Mouse (Mus musculus): ENCODE data around the gene Dab1. TPM values are rescaled to one million over a fixed set of nuclear protein-coding genes. Genes with fewer than 3 reads are reported as not detected.

The Dab1 gene
- polyA plus RNA-seq, 2 experiments = 0.19 to 0.34 TPM

GRCm38 (mm10) chr4:104578370-104578769 lies 959.2 kb downstream of the Dab1 start:
- no peak for ATAC-seq (ENCODE audit: insufficient read depth)
- H3K4me3 ChIP-seq (ENCODE audit: insufficient read depth in 1 of 2, low read depth in 2 of 2, low read length in 2 of 2) = no peak overlapping the region
- WGBS (ENCODE audit: insufficient replicate concordance) = 48% methylated on average over 3 of the region's 3 CpGs
- DNase-seq (ENCODE audit: low read depth in 3 of 3, low spot score in 3 of 3) = no peak
- no peaks in the 10 kb centered on the region for H3K27me3 ChIP-seq (ENCODE audit: control insufficient read depth, insufficient read depth, low read length)
- H3K9me3 ChIP-seq (ENCODE audit: control insufficient read depth, low read length) = no peaks in the 10 kb centered on the region
- TF ChIP-seq CTCF (IDR thresholded peaks at IDR 0.05; ENCODE audit: low read depth) (no peak), EP300 (IDR thresholded peaks at IDR 0.05; ENCODE audit: low read depth) (no peak)
- no peaks in the 10 kb centered on the region for H3K36me3 ChIP-seq (replicated peaks; ENCODE audit: control insufficient read depth, insufficient read depth, low read depth)
- H3K27ac ChIP-seq = no peak overlapping the region
- no peaks in the 10 kb centered on the region for H3K4me1 ChIP-seq (replicated peaks; ENCODE audit: control insufficient read depth in 2 of 2, insufficient read depth in 2 of 2, low read length in 1 of 2)
- no peak overlapping the region for H3K4me2 ChIP-seq (ENCODE audit: low read depth)
- H3K9ac ChIP-seq (replicated peaks) = no peak overlapping the region

- DNase-seq (ENCODE audit: low read depth in 3 of 3, low spot score in 3 of 3) (no peak), ATAC-seq (ENCODE audit: insufficient read depth) (no peak)
- TF ChIP-seq CTCF (IDR thresholded peaks at IDR 0.05; ENCODE audit: low read depth) = no peak
- no peak for TF ChIP-seq EP300 (IDR thresholded peaks at IDR 0.05; ENCODE audit: low read depth)
- no peak overlapping the region for H3K4me3 ChIP-seq (ENCODE audit: insufficient read depth in 1 of 2, low read depth in 2 of 2, low read length in 2 of 2)
- no peak overlapping the region for H3K9ac ChIP-seq (replicated peaks)
- no peaks in the 10 kb centered on the region for H3K27me3 ChIP-seq (ENCODE audit: control insufficient read depth, insufficient read depth, low read length)
- no peak overlapping the region for H3K27ac ChIP-seq
- H3K36me3 ChIP-seq (replicated peaks; ENCODE audit: control insufficient read depth, insufficient read depth, low read depth) = no peaks in the 10 kb centered on the region
- H3K4me2 ChIP-seq (ENCODE audit: low read depth) = no peak overlapping the region
- WGBS (ENCODE audit: insufficient replicate concordance) = 59% methylated on average over 5 of the region's 5 CpGs
- no peaks in the 10 kb centered on the region for H3K9me3 ChIP-seq (ENCODE audit: control insufficient read depth, low read length)
- no peaks in the 10 kb centered on the region for H3K4me1 ChIP-seq (replicated peaks; ENCODE audit: control insufficient read depth in 2 of 2, insufficient read depth in 2 of 2, low read length in 1 of 2)
Observed at GRCm38 (mm10) chr4:104579946-104580544, 960.9 kb downstream of the Dab1 start.

GRCm38 (mm10) chr4:104582726-104583125 lies 963.6 kb downstream of the Dab1 start:
- TF ChIP-seq CTCF (IDR thresholded peaks at IDR 0.05; ENCODE audit: low read depth) (no peak), EP300 (IDR thresholded peaks at IDR 0.05; ENCODE audit: low read depth) (no peak)
- H3K27me3 ChIP-seq (ENCODE audit: control insufficient read depth, insufficient read depth, low read length) = no peaks in the 10 kb centered on the region
- WGBS (ENCODE audit: insufficient replicate concordance) = 47% methylated on average over 5 of the region's 5 CpGs
- no peak overlapping the region for H3K4me2 ChIP-seq (ENCODE audit: low read depth)
- no peaks in the 10 kb centered on the region for H3K9me3 ChIP-seq (ENCODE audit: control insufficient read depth, low read length)
- no peak overlapping the region for H3K27ac ChIP-seq
- ATAC-seq (ENCODE audit: insufficient read depth) (no peak), DNase-seq (ENCODE audit: low read depth in 3 of 3, low spot score in 3 of 3) (no peak)
- no peak overlapping the region for H3K9ac ChIP-seq (replicated peaks)
- H3K4me3 ChIP-seq (ENCODE audit: insufficient read depth in 1 of 2, low read depth in 2 of 2, low read length in 2 of 2) = no peak overlapping the region
- H3K4me1 ChIP-seq (replicated peaks; ENCODE audit: control insufficient read depth in 2 of 2, insufficient read depth in 2 of 2, low read length in 1 of 2) = no peaks in the 10 kb centered on the region
- no peaks in the 10 kb centered on the region for H3K36me3 ChIP-seq (replicated peaks; ENCODE audit: control insufficient read depth, insufficient read depth, low read depth)

- no peaks in the 10 kb centered on the region for H3K36me3 ChIP-seq (replicated peaks; ENCODE audit: control insufficient read depth, insufficient read depth, low read depth)
- H3K9me3 ChIP-seq (ENCODE audit: control insufficient read depth, low read length) = no peaks in the 10 kb centered on the region
- DNase-seq (ENCODE audit: low read depth in 3 of 3, low spot score in 3 of 3) (no peak), ATAC-seq (ENCODE audit: insufficient read depth) (no peak)
- no peaks in the 10 kb centered on the region for H3K27me3 ChIP-seq (ENCODE audit: control insufficient read depth, insufficient read depth, low read length)
- H3K4me1 ChIP-seq (replicated peaks; ENCODE audit: control insufficient read depth in 2 of 2, insufficient read depth in 2 of 2, low read length in 1 of 2) = no peaks in the 10 kb centered on the region
- no peak overlapping the region for H3K4me2 ChIP-seq (ENCODE audit: low read depth)
- no peak overlapping the region for H3K27ac ChIP-seq
- no peak overlapping the region for H3K9ac ChIP-seq (replicated peaks)
- 46% methylated on average over 2 of the region's 2 CpGs for WGBS (ENCODE audit: insufficient replicate concordance)
- TF ChIP-seq EP300 (IDR thresholded peaks at IDR 0.05; ENCODE audit: low read depth) (no peak), CTCF (IDR thresholded peaks at IDR 0.05; ENCODE audit: low read depth) (no peak)
- no peak overlapping the region for H3K4me3 ChIP-seq (ENCODE audit: insufficient read depth in 1 of 2, low read depth in 2 of 2, low read length in 2 of 2)
Observed at GRCm38 (mm10) chr4:104587826-104588225, 968.7 kb downstream of the Dab1 start.

GRCm38 (mm10) chr4:104596936-104597335 lies 977.8 kb downstream of the Dab1 start:
- DNase-seq (ENCODE audit: low read depth in 3 of 3, low spot score in 3 of 3) (no peak), ATAC-seq (ENCODE audit: insufficient read depth) (no peak)
- Histone ChIP-seq H3K4me3 (ENCODE audit: insufficient read depth in 1 of 2, low read depth in 2 of 2, low read length in 2 of 2) (no peak overlapping the region), H3K4me1 (replicated peaks; ENCODE audit: control insufficient read depth in 2 of 2, insufficient read depth in 2 of 2, low read length in 1 of 2) (no peaks in the 10 kb centered on the region), H3K9ac (replicated peaks) (no peak overlapping the region), H3K27ac (no peak overlapping the region), H3K9me3 (ENCODE audit: control insufficient read depth, low read length) (no peaks in the 10 kb centered on the region), H3K27me3 (ENCODE audit: control insufficient read depth, insufficient read depth, low read length) (no peaks in the 10 kb centered on the region), H3K36me3 (replicated peaks; ENCODE audit: control insufficient read depth, insufficient read depth, low read depth) (no peaks in the 10 kb centered on the region), H3K4me2 (ENCODE audit: low read depth) (no peak overlapping the region)
- WGBS (ENCODE audit: insufficient replicate concordance) = 68% methylated on average over 7 of the region's 7 CpGs
- TF ChIP-seq EP300 (IDR thresholded peaks at IDR 0.05; ENCODE audit: low read depth) (no peak), CTCF (IDR thresholded peaks at IDR 0.05; ENCODE audit: low read depth) (no peak)
